Mouse (Mus musculus) spleen, adult 10 weeks (tissue): ENCODE results near the gene Gna12. TPM values are rescaled to one million over a fixed set of nuclear protein-coding genes. Genes with fewer than 3 reads are reported as not detected.

Source experiments
- polyA plus RNA-seq: library from polyadenylated mRNA; stranded (reverse); fragments of 350-450 nt; fragmentation: Illumina TruSeq; extraction: RNeasy Lipid Tissue Mini Kit (QIAGEN cat#74804); gene quantifications from one replicate; pipeline ENCODE4 v1.2.3, GENCODE M21; 2015; ENCODE audit warnings: low replicate concordance; ENCODE audit not compliant: insufficient read depth

The Gna12 gene
- 18.7 TPM for polyA plus RNA-seq

GRCm38 (mm10) chr5:140830314-140831063 lies at the start of gene Gna12:
TSS of gene Gna12 (minus strand) at chr5:140830431.

GRCm38 (mm10) chr5:140723822-140724221 lies 106.4 kb downstream of the Gna12 start, which contains the start of gene Amz1:
TSS of gene Amz1 (plus strand) at chr5:140724127.

Other genes starting within 250 kb of the Gna12 start
- gene Lfng, start 223.1 kb downstream of the Gna12 start, polyA plus RNA-seq: 28.2 TPM
- 19.2 TPM for gene Ttyh3, start 181.4 kb downstream of the Gna12 start, polyA plus RNA-seq
- gene Iqce, start 128.1 kb downstream of the Gna12 start, polyA plus RNA-seq: 15.1 TPM
- 10.6 TPM for gene Brat1, start 125.4 kb downstream of the Gna12 start, polyA plus RNA-seq
- gene Amz1, start 106.3 kb downstream of the Gna12 start, polyA plus RNA-seq: 9.0 TPM
- 32.7 TPM for gene Card11, start 170.2 kb upstream of the Gna12 start, polyA plus RNA-seq